Mouse (Mus musculus) ovary, postnatal 14 days (tissue): ENCODE data around the gene Usp19.

Source experiments
- DNase-seq: peaks from one replicate; pipeline ENCODE4 v3.0.0; 2022; ENCODE audit warnings: low spot score

The Usp19 gene

DNA sequence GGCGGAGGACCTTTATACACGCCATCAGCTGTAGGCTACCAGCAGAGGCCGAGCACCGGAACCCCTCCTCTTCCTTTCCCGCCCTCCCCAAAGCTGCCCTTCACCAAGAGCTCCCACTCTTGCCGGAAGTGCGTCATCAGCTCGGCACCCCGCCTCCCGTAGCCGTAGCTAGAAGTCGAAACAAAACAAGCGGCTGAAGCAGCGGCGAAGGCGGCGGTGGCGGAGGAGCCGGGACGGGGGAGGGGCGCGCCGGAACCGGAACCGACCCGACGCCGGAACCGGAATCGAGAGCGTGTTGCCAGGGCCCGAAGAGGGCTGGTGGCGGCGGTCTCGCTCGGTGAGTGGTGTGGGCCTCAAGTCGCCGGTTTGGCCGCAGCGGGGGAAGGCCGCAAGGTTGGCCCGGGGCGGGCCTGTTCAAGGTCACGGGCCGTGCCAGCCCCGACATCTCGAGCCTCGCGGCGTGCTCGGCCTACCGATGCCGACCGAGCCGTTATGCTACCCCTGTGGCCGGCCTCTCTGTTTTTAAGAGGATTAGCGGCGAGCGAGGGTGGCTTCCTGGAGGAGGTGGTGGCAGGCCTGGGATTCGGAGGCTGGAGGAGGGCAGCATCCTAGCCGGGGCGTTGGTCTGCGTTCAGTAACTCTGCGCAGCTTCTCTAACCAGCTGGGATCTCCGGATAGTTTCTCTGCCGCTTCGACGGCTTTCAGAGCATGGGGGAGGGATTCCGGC is at the start of gene Usp19:
Gene Usp19, plus strand, starts transcription at position 44 of the 727 bp plus-strand sequence.
- peak; percentile 90 for DNase-seq

DNA sequence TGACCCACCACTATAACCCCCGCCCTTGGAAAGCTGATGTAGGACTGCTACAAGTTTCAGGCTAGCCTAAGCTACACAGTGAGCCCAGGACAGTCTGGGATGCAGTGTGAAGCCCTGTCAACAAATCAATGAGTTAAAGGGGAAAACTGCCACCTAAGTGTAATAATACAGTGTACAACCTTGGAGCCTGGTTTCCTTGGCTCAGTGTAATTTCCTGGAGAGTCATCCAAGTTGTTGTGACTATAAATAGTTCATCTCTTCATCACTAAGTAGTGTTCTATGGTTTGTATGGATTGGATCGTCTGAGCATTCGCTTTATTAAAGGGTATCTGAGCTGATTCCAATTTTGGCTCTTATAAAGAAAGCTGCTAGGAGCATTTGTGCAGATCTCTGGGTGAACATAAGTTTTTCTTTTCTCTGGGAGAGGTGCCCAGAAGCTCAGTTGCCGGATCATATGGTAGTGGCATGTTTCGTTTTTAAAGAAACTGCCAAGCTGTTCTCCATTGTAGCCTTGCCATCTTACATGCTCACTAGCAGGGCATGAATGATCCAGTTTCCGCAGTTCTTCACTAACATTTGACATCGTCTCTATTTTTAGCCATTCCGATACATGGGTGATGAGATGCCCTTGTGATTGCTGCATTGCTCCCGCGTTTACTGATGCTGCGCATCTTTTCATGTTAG is 49.0 kb upstream of the Usp19 start:
- DNase-seq = no peak

DNA sequence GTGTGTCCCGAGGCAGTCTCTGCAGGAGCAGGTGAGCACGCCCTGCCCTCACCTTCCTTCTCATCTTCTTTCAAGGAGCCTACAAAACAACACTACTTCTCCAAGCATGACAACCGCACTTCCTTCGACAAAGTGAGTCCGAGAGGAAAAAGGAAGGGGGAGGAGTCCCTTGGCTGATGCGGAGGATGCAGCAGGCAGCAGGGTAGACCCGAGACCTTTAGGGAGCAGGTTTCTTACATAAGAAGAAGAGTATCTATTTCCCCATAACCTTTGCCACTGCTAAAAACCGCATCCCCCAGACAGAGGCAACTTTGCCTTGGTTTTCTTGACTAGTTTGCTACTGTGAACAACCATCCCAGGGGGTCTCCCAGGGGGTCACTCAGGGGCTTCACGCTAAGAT is 45.3 kb upstream of the Usp19 start:
- DNase-seq = no peak

DNA sequence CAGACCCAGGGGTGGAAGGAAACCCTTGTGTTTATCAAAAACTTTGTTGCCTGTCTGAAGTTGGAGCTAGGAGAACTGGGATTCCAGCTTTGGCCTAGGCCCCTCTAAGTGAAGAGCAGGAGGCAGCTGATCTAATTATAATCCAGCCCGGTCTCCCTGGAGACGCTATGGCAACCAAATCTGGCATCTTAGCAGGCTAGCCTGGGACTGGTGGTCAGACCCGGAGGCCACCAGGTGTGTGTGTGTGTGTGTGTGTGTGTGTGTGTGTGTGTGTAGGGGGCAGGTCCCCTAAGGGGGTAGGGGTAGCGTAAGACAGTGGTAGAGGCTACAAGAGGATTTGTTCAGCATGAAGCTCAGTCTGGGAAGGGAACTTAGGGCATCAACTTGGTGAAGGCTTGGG is 40.5 kb upstream of the Usp19 start:
- no peak for DNase-seq

DNA sequence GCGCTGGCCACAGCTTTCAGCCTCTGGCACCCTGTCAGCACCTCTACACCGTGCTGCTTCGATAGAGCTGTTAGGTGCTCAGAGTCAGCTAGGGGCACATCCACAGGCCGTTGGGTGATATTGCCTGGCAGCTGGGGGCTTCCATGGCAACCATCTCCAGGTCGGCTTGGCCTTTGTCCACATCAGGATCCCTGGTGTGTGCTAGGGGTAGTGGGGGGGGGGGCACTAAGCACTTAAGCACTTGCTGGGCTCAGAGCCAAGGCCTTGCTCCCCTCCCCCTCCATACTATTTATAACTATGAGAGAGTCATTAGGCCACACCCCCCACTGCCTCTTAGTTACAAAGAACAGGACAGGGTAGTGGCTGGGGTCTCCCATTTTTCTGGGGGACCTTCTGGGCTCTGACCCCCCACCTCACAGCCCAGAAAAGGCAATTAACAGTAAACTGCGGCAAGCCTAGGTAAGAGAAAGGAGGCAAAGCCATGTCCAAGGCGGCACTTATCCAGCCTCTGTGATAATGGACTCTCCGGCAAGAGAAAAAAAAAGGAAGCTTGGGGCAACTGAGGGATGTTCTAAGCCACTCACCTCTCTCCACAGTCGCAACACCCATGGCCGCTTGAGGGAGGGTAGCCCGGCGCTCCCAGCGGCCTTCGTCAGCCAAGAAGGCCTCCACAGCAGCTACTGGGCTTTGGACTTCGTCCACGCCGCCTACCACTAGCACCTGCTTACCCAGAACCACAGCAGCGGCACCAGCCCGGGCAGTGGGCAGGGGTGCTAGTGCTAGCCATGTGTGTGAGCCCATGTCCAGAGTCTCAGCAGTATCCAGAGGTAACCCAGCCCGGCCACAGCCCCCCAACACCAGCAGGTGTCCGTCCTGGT is 39.9 kb upstream of the Usp19 start:
- no peak for DNase-seq

DNA sequence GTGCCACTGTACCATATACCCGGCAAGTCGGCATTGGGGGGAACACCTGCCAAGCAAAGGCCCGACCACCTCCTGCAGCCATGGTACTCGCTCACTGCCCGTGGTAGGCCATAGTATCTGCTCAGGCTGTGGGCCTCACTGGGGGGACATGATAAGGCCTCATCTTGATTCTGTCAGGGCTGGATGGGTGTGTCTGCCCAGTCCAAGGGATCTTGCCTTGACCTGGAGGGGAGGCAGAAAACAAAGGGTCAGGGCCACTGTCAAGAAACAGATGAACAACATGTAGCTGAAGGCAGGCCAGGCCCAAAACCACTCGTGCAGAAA is 39.3 kb upstream of the Usp19 start:
- no peak for DNase-seq

DNA sequence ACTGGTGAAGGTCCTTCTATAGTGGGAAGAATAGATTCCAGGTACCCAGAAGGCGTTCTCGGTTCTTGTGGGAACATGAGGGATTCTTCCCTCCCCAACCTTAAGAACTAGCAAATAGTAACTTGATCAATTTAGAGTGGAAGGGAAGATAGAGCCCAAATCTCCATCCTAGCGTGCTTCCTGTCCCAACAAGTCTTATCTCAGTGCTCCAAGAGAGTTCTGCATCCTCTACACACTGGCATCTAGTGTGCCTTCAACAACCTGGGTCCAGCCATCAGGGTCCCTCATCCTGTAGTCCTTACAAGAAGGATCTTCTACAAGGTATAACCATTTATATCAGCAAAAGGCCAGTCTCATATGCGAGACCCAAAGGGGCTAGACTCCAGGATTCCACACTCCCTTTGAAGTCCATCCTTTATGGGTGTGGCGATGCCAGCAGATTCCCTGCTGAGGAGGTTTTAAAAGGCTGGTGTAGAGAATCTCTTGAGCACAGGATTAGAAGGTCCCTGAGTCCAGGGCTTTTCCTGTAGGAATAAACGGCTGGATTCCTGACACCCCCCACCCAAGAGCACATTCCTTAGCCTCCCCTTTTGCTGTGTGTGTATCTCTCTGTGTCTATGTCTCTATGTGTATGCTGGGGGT is 38.8 kb upstream of the Usp19 start:
- DNase-seq = no peak

DNA sequence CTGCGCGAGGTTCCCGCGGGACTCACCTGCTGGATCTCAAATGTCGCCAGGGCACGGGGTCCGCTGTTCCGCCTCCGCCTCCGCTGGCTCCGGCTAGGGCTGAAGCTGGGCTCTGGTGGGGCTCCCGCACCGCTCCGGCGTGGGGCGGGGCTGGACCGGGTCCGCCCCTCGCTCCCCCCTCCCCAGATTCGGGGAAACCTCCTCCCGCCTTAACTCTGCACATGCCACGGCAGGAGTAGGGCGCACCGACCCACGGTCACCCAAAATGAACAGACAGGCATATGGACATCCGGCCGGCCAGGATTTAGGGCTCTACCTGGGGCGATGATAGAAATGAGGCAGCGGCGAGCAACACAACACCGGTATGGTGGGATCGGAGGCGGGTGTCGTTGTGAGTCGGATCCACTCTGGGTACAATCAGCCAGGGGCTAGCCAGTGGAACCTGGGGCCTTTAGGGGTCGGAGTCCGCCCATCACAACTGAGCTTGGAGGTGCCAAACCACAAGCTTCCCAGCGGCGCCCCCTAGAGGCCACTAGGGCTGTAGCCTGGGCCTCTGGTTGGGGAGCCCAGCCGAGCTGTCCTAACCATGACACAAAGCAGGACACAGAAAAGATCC is 38.0 kb upstream of the Usp19 start:
- DNase-seq = peak; percentile 85

DNA sequence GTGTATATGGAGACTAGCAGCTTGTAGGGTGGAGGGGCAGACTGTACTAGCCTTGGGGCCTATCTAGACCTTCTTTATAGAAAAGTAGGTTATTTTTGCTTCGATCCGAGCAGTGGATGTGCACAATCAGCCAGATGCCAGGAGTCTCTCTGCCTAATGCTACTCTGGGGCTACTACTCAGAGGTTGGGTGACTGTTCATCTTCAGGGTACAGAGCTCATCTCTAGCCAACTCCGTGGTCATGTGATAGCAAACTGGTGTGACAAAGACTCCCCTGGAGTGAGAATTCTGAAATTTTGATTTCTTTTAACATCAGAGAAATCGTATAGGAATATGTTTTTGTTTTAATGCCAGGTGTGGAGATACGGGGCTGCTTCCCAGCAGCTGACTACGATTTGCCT is 37.5 kb upstream of the Usp19 start:
- no peak for DNase-seq

DNA sequence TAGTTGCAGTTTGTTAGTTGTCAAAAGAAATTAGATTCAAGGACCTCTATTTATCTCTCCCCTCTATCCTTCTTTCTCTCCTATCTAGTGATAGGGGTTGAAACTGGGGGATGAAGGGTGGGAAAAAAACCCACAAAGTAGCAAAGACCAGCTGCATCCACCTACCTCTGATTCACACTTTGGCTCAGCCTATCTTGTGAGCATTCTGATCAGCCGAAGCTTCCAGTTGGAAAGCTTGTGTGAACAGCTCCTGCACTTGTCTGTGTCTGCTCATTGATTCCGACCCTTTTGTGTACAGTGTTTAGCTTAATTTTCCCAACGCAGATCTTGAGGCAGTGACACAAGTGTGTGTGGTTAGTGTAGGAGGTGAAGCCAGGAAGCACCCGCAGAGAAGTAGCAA is 36.9 kb upstream of the Usp19 start:
- DNase-seq = no peak

DNA sequence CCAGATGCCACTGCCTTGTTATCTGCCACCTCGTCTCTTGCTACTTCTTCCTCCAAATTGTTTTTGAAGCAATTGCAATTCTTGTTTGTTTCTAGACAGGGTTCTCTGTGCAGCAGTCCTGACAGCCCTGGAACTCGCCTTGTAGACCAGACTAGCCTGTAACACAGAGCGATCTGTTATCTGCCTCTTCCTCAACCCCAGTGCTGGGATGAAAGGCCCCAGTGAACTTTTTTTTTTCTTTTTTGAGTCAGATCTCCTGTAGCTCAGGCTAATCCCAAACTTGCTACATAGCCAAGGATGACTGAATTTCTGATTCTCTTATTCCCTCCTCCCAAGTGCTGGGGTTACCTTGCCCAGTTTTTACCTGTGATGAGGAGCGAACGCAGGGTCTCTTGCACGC is 36.0 kb upstream of the Usp19 start:
- no peak for DNase-seq

DNA sequence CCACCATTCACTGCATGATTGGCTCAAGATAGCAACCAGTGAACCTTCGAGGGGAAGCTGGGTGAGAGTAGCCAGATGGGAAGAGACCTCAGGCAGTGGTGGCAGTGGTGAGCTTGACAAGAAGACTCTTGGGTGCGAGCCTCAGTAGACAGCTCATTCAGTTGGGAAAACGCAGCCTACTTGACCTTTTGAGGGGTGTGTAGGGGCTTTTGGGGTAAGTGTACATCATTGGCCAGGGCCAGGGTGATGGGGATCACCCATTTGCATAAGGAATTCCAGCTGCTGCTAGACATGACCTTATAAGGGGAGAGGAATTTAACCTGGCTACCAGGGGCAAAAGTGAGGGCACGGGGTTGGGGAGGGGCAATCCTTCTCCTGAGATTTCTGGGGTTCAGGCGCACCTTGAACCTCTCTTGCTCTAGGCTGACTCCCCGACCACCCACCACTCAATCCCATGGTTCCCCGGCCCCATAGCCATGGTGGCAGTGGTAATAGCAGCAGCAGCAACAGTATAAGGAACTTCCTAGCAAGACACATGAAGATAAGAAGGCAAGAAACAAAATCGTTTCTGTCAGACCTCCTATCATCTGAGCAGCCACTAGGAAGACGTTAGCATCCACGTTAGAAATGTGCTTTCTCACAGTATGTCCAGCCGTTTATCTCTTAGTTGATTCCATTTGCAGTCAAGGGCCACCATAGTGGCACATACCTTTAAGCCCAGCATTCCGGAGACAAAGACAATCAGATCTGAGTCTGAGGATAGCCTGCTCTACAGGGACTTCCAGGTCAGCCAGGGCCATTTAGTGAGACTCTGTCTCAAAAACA is 34.4 kb upstream of the Usp19 start:
- no peak for DNase-seq

DNA sequence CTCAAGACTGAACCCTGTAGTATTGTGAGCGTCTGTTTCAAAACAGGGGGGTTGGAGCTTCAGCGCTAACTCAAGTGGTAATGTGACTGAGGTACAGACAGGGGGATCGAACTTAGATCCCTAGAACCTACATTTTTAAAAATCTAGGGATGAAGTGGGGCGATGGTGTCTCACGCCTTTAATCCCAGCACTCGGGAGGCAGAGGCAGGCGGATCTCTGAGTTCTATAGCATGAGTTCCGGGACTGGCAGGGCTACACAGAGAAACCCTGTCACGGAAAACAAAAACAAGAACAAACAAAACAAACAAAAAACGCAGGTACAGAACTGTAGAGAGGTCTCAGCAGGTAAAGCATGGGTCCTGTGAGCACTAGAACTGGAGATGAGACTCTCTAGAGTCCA is 33.4 kb upstream of the Usp19 start:
- no peak for DNase-seq

DNA sequence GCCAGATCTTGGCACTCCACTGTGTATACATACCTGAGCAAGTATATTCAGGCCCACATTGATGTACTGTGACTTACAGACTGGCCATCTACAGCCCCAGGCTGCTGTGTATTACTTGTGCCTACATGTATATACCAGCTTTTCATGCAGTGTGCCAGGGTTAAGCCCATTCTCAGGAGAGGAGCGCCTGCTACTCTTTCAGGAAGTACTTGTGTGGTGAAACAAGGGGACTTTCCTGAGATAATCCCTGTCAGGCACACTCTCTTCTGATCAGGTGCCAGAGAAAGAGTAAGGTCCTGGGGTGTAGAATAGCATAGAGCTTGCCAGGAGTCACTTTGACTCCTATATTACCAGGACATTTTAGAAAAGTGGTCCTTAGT is 30.5 kb upstream of the Usp19 start:
- DNase-seq = no peak

DNA sequence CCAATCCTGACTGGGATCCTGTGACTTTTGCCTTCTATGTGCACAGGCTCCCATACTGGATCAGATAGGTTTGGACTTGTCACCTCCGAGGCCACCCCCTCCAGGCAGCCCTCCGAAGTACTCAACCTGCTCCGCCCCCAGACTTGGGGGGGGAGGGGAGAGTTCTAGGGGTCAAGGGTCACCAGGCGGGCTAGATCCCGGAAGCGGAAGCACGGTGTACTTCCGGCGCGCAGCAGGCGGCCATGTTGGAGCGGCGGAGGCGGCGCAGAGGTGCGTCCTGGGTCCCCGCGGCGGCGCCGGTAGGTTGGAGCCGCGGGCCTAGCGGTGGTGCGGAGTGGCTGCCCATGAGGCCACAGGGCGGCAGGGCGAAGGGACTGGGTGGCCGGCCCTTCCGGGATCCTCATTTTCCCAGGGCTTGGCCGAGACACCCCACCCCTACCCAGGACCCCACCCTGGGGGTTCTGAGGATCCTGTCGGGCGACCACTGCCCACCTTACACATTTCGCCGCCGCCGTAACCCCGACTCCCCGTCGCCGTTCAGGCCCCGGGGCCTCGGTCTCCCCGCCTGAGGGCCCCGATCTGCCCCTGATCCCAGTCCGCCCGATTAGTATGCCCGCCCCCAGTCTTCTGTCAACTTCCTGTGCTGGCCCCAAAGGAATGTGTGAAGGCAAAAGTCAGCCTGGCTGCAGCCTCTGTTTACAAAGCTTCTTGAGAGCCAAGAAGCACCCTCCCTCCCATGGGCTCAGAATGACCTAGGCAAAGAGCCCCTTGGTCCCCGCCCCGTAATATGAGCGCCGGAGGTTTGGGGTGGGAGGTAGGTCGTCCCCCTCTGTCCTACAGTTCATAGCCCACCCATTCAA is 29.9 kb upstream of the Usp19 start, which contains the start of gene Ccdc71:
Gene Ccdc71, plus strand, starts transcription at position 209 of the 860 bp plus-strand sequence.
- DNase-seq = peak; percentile 84

DNA sequence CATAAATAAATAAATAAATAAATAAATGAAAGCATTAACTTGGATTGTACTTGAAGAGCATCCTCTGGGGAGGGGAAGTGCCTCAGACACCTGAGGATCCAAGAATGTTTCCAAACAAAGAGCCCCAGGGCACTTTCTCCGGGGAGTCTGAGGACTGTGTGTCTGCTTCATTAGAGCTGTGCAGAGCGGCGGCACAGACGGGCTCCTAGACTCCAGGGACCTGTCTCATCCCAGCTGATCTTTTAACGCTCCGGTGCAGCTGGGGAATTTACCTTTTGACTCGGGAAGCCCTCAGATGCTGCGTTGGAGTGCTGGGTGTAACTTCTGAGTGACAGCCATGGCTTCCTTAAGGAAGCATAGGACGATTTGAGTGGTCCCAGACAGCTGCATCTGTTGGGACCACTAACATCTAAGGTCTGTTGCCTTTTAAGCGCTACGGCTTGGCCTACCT is 29.2 kb upstream of the Usp19 start, which contains the start of gene Klhdc8b:
Gene Klhdc8b, minus strand, starts transcription at position 401 of the 451 bp plus-strand sequence.
- no peak for DNase-seq

DNA sequence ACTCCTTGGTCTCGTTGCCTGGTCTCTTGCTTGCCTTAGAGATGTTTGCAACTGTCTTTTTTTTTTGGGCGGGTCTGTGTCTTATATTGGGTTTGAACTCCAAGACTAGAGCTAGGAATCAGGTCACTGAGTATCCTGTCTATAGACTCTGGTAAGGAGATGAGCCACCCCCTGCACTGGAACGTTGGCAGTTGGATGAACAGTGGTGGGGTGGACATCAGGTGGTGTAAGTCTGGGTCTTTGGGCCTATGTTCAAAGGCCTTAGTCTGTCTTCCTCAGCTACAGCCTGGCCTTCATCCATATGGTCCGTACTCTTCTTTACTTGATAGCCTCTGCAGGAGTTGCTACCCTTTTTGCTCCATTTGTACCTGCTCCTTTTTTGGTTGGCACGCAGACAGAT is 28.7 kb upstream of the Usp19 start:
- DNase-seq = no peak

DNA sequence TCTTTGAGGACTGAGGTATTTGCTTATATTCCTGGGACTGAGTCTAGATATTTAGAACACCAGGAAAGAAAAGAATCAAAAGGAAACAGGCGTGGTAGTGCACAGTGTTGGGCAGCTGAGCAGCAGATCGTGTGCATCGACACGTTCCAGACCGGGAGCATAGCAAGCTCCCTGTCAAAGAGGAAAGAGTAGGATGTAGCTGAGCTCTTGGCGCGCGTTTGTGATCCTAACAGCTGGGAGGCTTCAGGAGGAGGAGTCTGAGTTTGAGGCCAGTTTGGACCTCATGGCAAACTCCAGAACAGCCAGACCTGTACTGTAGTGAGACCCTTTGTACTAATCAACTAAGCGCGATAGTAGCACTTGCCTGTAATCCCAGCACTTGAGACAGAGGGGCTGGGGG is 28.2 kb upstream of the Usp19 start:
- DNase-seq = no peak

DNA sequence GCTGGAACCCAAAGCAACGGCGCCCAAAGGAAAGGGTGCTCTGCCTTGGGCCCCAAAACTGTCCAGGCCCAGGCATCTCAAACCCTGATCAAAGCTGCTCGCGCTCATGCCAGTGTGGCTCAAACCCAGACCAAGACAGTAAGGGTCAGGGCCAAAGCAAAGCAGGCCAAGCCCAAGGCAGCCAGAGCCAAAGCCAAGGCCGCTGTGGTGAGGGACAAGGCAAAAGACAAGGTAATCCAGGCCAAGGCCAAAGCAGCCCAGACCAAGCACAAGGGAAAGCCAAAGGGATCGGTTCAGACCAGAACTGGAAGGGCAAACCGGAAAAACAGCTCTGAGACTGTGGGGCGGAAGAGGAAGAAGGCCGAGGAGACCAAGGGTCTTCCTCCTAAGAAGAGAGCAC is 26.7 kb upstream of the Usp19 start:
- DNase-seq = no peak

DNA sequence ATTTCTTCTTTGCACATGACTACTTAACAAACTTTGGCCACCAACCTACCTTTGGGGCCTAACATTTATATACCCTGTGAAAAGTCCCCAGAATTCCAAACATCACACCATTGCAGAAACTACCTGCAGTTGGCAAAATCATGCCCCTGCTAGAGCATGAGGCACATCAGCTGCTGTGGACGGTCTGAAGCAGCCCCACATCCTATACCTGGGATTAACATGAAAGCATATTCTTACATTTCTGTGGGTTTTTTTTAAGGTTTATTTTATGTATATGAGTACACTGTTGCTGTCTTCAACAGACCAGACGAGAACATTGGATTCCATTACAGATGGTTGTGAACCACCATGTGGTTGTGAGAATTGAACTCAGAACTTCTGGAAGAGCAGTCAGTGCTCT is 24.2 kb upstream of the Usp19 start:
- DNase-seq = no peak
